ENCODE assay signal across 9 mouse cellular contexts in the genomic region with DNA sequence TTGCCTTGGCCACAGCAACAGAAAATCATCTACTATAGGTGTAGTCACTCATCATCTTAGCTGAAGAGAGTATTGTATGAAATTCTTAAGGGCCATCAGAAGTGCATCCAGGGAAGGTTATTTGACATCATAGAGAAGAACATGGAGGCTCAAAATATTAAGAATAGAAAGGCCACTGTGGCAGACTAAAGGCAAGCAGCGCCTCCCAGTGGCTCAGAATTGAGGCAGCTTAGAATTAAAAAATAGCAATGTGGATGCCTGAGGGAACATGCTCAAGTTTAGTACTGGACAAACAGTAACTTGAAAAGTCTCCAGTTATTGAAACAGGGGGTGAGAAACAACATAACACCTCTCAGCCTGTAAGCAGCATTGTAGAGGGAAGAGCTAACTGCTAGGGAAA.
DNase-seq lines count a peak whose midpoint lies in the region; ATAC-seq and TF ChIP-seq lines count a peak whose summit lies in the region.
"Had no signal": no experiment of that assay in that cellular context is flagged by ENCODE, and none has a peak within 500 bp of the region (broad histone marks: within the 10 kb centered on the region; RNA-seq: fewer than 3 reads in every experiment).

No protein-coding gene starts in this region.

- no peaks in the 10 kb centered on the region for H3K4me1 ChIP-seq in E14TG2a.4 (replicated peaks; ENCODE audit: low read depth, low read length)
- H3K4me1 ChIP-seq in forebrain, embryonic 15.5 days = no peaks in the 10 kb centered on the region
- H3K4me1 ChIP-seq: embryonic facial prominence, embryonic 13.5 days; neural tube, embryonic 13.5 days had no signal

- H3K27ac ChIP-seq in forebrain, embryonic 15.5 days (replicated peaks) = no peak overlapping the region
- H3K27ac ChIP-seq: embryonic facial prominence, embryonic 13.5 days; neural tube, embryonic 13.5 days had no signal

- peaks cover 9% of the 10 kb centered on the region for H3K9me3 ChIP-seq in E14TG2a.4 (ENCODE audit: low read length)
- no peaks in the 10 kb centered on the region for H3K9me3 ChIP-seq in forebrain, embryonic 15.5 days
- H3K9me3 ChIP-seq: embryonic facial prominence, embryonic 13.5 days; neural tube, embryonic 13.5 days had no signal

- ATAC-seq in forebrain, embryonic 15.5 days (replicated peaks) = no peak

- 51% methylated on average over 1 of the region's 1 CpGs for WGBS in forebrain, embryonic 15.5 days

- H3K4me2 ChIP-seq in forebrain, embryonic 15.5 days (replicated peaks) = no peak overlapping the region
- H3K4me2 ChIP-seq: embryonic facial prominence, embryonic 13.5 days; neural tube, embryonic 13.5 days had no signal

- no peaks in the 10 kb centered on the region for H3K27me3 ChIP-seq in E14TG2a.4 (ENCODE audit: insufficient read depth, low read length)
- no peaks in the 10 kb centered on the region for H3K27me3 ChIP-seq in forebrain, embryonic 15.5 days
- H3K27me3 ChIP-seq: embryonic facial prominence, embryonic 13.5 days; neural tube, embryonic 13.5 days had no signal

- no peak overlapping the region for H3K4me3 ChIP-seq in E14TG2a.4 (replicated peaks; ENCODE audit: low read length)
- H3K4me3 ChIP-seq in forebrain, embryonic 15.5 days = no peak overlapping the region
- H3K4me3 ChIP-seq: embryonic facial prominence, embryonic 13.5 days; neural tube, embryonic 13.5 days had no signal

- intact Hi-C loops in heart, postnatal 14 days (cut with DNase I) = loop anchor here (1.0 to 2.0 kb wide), 2 partner anchors 198 to 314 kb away; no protein-coding TSS in a partner anchor

- peak; percentile 36 for DNase-seq in layer of hippocampus, adult 11-12 months (ENCODE audit: low spot score)
- DNase-seq in layer of hippocampus, adult 9-11 months = no peak
- peak; percentile 16 for DNase-seq in adrenal gland, adult 8-10 months
- peak; percentile 35 to 62 for DNase-seq in heart, postnatal 14 days
- DNase-seq in lung, postnatal 4 days = peak; percentile 26 to 54

- no peak overlapping the region for H3K9ac ChIP-seq in forebrain, embryonic 15.5 days (replicated peaks)
- H3K9ac ChIP-seq: embryonic facial prominence, embryonic 13.5 days; neural tube, embryonic 13.5 days had no signal

- TF ChIP-seq CTCF in E14TG2a.4 (conservative IDR thresholded peaks at IDR 0.05; ENCODE audit: low read length) = peak; percentile 35

- H3K36me3 ChIP-seq in E14TG2a.4 (ENCODE audit: insufficient read depth, low read length) = no peaks in the 10 kb centered on the region
- peaks cover 3% of the 10 kb centered on the region; the same call in 1 of the 2 replicates for H3K36me3 ChIP-seq in forebrain, embryonic 15.5 days
